Mouse (Mus musculus) thymus, postnatal 10 days (tissue): ENCODE measurements around the gene Dbil5.

Source experiments
- DNase-seq, 2 experiments: peaks; one replicate each; pipeline ENCODE4 v3.0.0; 2021; ENCODE audit warnings: low spot score in 2 of 2

Gene Dbil5

DNA sequence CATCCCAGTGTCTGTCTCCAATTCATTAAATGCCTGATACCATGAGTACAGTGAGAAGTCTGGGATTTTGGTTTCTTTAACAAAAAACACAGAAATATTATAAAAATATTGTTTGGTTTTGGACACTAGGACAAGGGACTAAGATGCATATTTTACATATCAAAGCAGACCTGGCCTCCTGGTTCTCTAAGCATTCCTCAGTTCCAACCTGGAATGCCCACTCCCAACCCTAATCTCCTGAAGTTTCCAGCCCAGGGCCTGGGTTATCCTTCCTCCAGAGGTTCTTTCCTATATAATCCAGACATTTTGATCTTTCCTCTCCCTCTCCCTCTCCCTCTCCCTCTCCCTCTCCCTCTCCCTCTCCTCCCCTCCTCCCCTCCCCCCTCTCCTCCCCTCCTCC, 7.6 kb downstream of the Dbil5 start:
- DNase-seq, result no peak

- no peak for DNase-seq
Observed at GRCm38 (mm10) chr11:76236136-76236535, 18.7 kb downstream of the Dbil5 start.

DNA sequence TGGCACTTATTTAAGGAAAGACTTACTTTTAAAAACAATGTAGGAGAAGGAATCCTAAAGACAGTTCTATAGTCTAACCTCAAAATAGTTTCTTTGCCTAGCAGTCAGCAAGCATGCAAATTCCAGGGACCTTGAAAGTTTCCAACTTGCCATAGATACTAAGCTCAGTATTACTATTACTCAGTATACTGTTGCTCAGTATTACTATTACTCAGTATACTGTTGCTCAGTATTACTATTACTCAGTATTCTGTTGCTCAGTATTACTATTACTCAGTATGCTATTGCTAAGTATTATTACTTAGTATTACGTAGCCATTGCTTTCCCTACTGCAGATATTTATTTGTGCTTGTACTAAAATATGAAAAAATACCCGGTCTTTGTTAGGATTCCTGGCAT, 22.3 kb downstream of the Dbil5 start:
- no peak for DNase-seq

GRCm38 (mm10) chr11:76242901-76243810, 25.7 kb downstream of the Dbil5 start, which contains the start of the genes Mrm3 and Glod4:
Gene Mrm3, plus strand, starts transcription at chr11:76243715.
Gene Glod4, minus strand, starts transcription at chr11:76243725.
- peak; percentile 78 to 86 for DNase-seq

GRCm38 (mm10) chr11:76243811-76244546, 26.6 kb downstream of the Dbil5 start:
- no peak for DNase-seq

- no peak for DNase-seq
Observed at GRCm38 (mm10) chr11:76246439-76246838, 29.0 kb downstream of the Dbil5 start.

DNA sequence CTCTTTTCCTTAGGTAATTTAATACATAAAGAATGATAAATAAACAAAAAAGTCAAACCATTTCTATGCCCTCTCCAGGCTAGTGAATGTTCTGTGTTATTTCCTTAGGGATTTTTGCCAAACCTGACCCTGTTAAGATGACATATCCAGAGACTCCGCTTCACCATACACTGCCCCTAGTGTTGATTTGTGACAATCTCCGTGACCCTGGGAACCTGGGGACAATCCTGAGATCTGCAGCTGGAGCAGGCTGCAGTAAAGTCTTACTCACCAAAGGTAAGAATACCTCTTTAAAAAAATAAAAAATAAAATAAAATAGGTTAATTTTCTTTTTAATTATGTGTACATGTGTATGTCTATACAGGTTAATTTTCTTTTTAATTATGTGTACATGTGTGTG, 29.8 kb downstream of the Dbil5 start:
- no peak for DNase-seq

GRCm38 (mm10) chr11:76252036-76252435, 34.6 kb downstream of the Dbil5 start:
- no peak for DNase-seq

DNA sequence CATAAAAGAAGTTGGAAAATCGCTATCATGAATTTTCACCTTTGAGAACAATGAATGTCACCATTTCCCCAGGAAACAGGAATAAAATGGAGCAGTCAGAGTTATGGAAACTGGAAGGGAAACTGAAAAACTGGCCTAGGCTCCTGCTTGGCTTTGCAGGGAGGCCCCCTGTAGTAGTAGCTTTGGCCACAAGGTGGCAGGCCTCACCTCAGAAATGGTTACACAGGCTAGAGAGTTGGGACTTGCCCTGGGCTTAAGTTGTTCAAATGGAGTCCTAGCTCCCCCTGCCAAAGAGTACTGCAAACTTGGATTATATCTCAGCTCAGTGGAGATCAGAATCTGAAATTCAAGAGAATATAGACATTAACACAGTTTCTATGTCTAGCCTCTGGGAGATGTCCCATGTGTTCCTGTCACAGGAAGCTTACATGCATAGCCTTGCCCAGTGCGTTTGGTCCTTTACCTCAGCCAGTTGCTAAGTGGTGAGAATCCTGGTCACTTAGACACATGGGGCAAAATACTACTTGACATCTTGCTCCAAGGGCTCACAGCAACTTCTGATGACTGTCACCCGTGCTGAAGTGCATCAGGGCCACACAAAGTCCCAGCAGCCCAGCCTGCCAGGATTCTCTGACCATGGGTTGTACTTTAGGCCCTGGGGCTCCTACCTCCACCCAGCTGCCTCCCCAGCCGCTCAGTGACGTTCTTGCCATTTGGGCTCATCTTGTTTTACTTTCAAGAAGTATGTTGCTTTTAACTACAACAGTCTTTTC, 35.9 kb downstream of the Dbil5 start:
- DNase-seq, result peak; percentile 60 to 81

- no peak for DNase-seq
Observed at GRCm38 (mm10) chr11:76253918-76254264, 36.5 kb downstream of the Dbil5 start.

- DNase-seq, result no peak
Observed at GRCm38 (mm10) chr11:76255431-76256001, 38.1 kb downstream of the Dbil5 start.

DNA sequence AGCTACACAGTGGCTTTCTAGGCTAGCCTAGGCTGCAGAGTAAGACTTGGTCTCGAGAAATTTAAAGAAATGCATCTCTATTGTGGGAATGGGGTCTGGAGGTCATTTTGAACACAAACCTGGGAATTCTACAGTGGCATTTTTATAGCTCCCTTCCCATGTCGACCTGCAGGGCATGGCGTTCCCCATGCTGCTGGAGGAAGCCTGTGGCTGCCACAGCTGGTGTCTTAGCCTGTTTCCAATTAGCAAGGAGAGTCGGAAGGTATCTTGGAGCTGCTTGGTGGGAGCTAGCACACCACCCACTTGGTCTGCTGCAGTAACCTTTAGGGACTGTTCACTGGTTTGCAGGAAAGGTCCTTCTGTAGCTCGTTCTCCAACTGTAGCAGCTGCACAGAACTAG, 38.7 kb downstream of the Dbil5 start:
- DNase-seq, result no peak

- no peak for DNase-seq
Observed at GRCm38 (mm10) chr11:76257386-76257785, 40.0 kb downstream of the Dbil5 start.

GRCm38 (mm10) chr11:76258511-76258910, 41.1 kb downstream of the Dbil5 start:
- DNase-seq, result no peak

GRCm38 (mm10) chr11:76260208-76261050, 43.0 kb downstream of the Dbil5 start:
- DNase-seq, result no peak

- DNase-seq, result no peak
Observed at GRCm38 (mm10) chr11:76261224-76261623, 43.8 kb downstream of the Dbil5 start.

GRCm38 (mm10) chr11:76262611-76263351, 45.4 kb downstream of the Dbil5 start:
- no peak for DNase-seq

DNA sequence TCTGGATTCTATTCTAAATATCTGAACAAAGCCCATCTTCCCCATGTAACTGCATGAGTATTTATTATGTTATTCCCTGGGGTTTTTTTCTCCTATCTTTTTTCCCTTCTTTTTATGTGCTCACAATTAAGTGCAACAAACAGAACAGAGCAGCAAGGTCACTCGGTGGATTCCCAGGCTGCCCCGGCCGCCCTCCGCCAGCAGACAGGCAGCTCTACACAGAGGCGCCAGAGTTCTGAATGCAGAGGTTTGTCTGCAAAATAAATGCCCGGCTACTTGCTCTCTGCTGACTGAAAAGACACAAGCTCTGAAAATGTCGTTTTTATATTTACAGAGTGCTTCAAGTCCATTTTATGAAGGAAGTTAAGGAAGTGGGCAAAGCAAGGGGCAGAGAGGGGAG, 50.1 kb downstream of the Dbil5 start:
- DNase-seq, result no peak

- DNase-seq, result no peak
Observed at GRCm38 (mm10) chr11:76268001-76268459, 50.6 kb downstream of the Dbil5 start.
